Mouse (Mus musculus) retina, embryonic 14.5 days (tissue): Measurements from ENCODE around the gene Dus3l.

Experiments used
- DNase-seq: peaks from one replicate; pipeline ENCODE4 v3.0.0-alpha.2; 2015; ENCODE audit warnings: low spot score

Gene Dus3l

GRCm38 (mm10) chr17:56764474-56765354 is at the start of gene Dus3l:
Gene Dus3l, plus strand, starts transcription at chr17:56764757.
- peak; percentile 89 for DNase-seq

GRCm38 (mm10) chr17:56715360-56715759 is 49.2 kb upstream of the Dus3l start:
- no peak for DNase-seq

GRCm38 (mm10) chr17:56715914-56716654 is 48.5 kb upstream of the Dus3l start:
- no peak for DNase-seq

GRCm38 (mm10) chr17:56716655-56717362 is 47.7 kb upstream of the Dus3l start:
- peak; percentile 99 for DNase-seq

GRCm38 (mm10) chr17:56717363-56718058 is 47.0 kb upstream of the Dus3l start, which contains the start of the genes Ndufa11 and Vmac:
Gene Ndufa11, plus strand, starts transcription at chr17:56717767.
Gene Vmac, minus strand, starts transcription at chr17:56718022.
- DNase-seq: peak; percentile 100

GRCm38 (mm10) chr17:56722441-56722840 is 42.1 kb upstream of the Dus3l start:
- DNase-seq: no peak

GRCm38 (mm10) chr17:56723419-56724161 is 41.0 kb upstream of the Dus3l start:
- DNase-seq: no peak

- no peak for DNase-seq
Measured at GRCm38 (mm10) chr17:56727029-56727649, 37.4 kb upstream of the Dus3l start.

- peak; percentile 20 for DNase-seq
Measured at GRCm38 (mm10) chr17:56727659-56728058, 36.9 kb upstream of the Dus3l start.

- no peak for DNase-seq
Measured at GRCm38 (mm10) chr17:56728117-56728516, 36.4 kb upstream of the Dus3l start.

- no peak for DNase-seq
Measured at GRCm38 (mm10) chr17:56729151-56729550, 35.4 kb upstream of the Dus3l start.

GRCm38 (mm10) chr17:56729656-56730055 is 34.9 kb upstream of the Dus3l start:
- no peak for DNase-seq

GRCm38 (mm10) chr17:56736534-56736933 is 28.0 kb upstream of the Dus3l start:
- DNase-seq: no peak

GRCm38 (mm10) chr17:56738221-56738620 is 26.3 kb upstream of the Dus3l start:
- no peak for DNase-seq

GRCm38 (mm10) chr17:56740118-56740787 is 24.3 kb upstream of the Dus3l start:
- no peak for DNase-seq

GRCm38 (mm10) chr17:56740788-56741160 is 23.8 kb upstream of the Dus3l start:
- DNase-seq: no peak

- no peak for DNase-seq
Measured at GRCm38 (mm10) chr17:56744173-56744572, 20.4 kb upstream of the Dus3l start.

GRCm38 (mm10) chr17:56751404-56752072 is 13.0 kb upstream of the Dus3l start:
- peak; percentile 63 for DNase-seq

- DNase-seq: no peak
Measured at GRCm38 (mm10) chr17:56753452-56753851, 11.1 kb upstream of the Dus3l start.
